Mouse (Mus musculus) myocyte (in vitro differentiated cells): ENCODE measurements around the gene Lcp1.

Experiments used
- CEBPB ChIP-seq: IDR thresholded peaks from 2 replicates; pipeline ENCODE4 v1.6.1; 2011; ENCODE audit warnings: mild to moderate bottlenecking, moderate library complexity; ENCODE audit not compliant: poor library complexity, insufficient read depth, severe bottlenecking
- MAX ChIP-seq: IDR thresholded peaks from one replicate; pipeline ENCODE4 v1.6.1; 2011; ENCODE audit warnings: low read depth, mild to moderate bottlenecking, control low read depth
- MYOD1 ChIP-seq, 3 experiments: IDR thresholded peaks; one replicate each; pipeline ENCODE4 v1.6.1; 2011; ENCODE audit warnings: control low read depth in 2 of 3, low read depth in 2 of 3, mild to moderate bottlenecking in 2 of 3, moderate library complexity in 1 of 3; ENCODE audit not compliant: insufficient read length in 2 of 3, control insufficient read depth in 1 of 3
- POLR2A ChIP-seq: IDR thresholded peaks from one replicate; pipeline ENCODE4 v1.6.1; 2011; ENCODE audit warnings: low read depth, mild to moderate bottlenecking, control low read depth, moderate library complexity; ENCODE audit not compliant: insufficient read length
- SRF ChIP-seq: IDR thresholded peaks from one replicate; pipeline ENCODE4 v1.6.1; 2011; ENCODE audit warnings: low read depth; ENCODE audit not compliant: control insufficient read depth, insufficient read length
- TCF12 ChIP-seq: IDR thresholded peaks from one replicate; pipeline ENCODE4 v1.6.1; 2011; ENCODE audit warnings: mild to moderate bottlenecking, control low read depth; ENCODE audit not compliant: poor library complexity, insufficient read depth, severe bottlenecking
- TCF3 ChIP-seq: IDR thresholded peaks from one replicate; pipeline ENCODE4 v1.6.1; 2011; ENCODE audit warnings: low read depth, control low read depth; ENCODE audit not compliant: insufficient read length

- TF ChIP-seq POLR2A: no peak
- TF ChIP-seq TCF12: no peak
- no peak for TF ChIP-seq TCF3
- no peak for TF ChIP-seq CEBPB
- TF ChIP-seq MAX: no peak
- TF ChIP-seq MYOD1 (IDR thresholded peaks at IDR 0.05; ENCODE audit: control insufficient read depth in 1 of 3, insufficient read length in 2 of 3, low read depth in 2 of 3): no peak
- TF ChIP-seq SRF: no peak
Measured at GRCm38 (mm10) chr14:75151146-75151545, 20.2 kb downstream of the Lcp1 start.
